Mouse (Mus musculus): ENCODE results near the gene Eci3. TPM values are rescaled to one million over a fixed set of nuclear protein-coding genes. Genes with fewer than 3 reads are reported as not detected.
A peak's percentile ranks its signal among the peaks of the same experiment; 100 is the strongest.
"Not testable (repeated sequence)": the region's sequence is repeated elsewhere in the genome, so short reads cannot be mapped to it uniquely, and the experiment has no call there.

The Eci3 gene
- polyA plus RNA-seq (2014; fragmentation: Nextera tagmentation; extraction: Ambion mirVana): 0.19 and 0.30 TPM in 2 replicates

DNA sequence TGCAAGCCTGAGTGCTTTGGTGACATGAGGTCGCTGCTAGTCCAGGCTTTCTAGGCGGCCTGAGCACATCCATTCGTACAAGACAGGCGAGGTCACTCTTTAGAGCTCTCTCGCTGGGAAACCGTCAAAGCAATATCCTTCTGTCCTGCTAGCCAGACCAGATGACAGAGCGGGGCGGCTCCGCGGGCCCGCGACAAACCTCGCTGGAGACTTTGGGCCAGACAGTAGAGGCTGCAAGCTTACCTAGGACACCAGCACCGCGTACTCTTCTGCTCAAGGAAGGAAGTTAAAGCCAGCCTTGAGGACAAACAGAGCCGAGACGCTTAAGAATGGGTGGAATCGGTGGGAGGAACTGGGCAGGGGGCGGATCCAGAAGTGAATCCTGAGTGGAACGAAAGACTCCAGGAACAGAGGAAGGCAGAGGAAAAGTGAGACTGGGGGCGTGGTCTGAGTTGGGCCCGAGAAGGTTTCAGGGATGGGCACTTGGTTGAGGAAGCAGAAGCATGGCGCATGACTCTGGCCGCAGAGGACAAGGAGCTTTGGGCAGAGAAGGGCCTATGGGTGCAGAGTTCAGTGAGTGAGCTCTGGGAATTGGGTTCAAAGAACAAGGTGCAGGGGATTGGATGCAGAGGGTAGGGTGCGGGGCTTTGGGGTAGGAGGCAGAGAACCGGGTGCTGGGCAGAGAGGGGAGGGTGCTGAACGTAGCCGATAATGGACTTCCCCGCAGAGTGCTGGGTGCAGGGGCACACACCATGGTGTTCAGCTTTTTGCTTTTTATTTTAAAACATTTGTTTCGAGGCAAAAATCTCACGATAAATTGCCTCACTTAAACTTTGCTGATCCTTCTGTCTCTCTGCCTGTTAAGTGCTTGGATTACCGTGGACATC lies at the start of gene Eci3:
Gene Eci3, minus strand, starts transcription at position 300 of the 887 bp plus-strand sequence.
- Histone ChIP-seq H3K9me3 (replicated peaks; ENCODE audit: control insufficient read depth, low read length) (no peaks in the 10 kb centered on the region), H3K36me3 (ENCODE audit: control insufficient read depth, insufficient read depth, low read length) (no peaks in the 10 kb centered on the region), H3K27ac (ENCODE audit: low read depth, low read length) (no peak within 1 kb of the TSS), H3K4me2 (ENCODE audit: low read length) (peak within 1 kb of the TSS; percentile 68), H3K4me3 (ENCODE audit: low read depth, low read length) (peak within 1 kb of the TSS; percentile 33), H3K27me3 (replicated peaks; ENCODE audit: control insufficient read depth, insufficient read depth, low read length) (peaks cover 10% of the 10 kb centered on the region; the same call in 1 of the 2 replicates), H3K9ac (ENCODE audit: low read length) (peak within 1 kb of the TSS; percentile 43), H3K4me1 (ENCODE audit: control insufficient read depth, insufficient read depth, low read length) (peaks cover 3% of the 10 kb centered on the region; the same call in 1 of the 2 replicates)
- ATAC-seq (peak; percentile 55; the same call in 1 of the 2 replicates), DNase-seq (ENCODE audit: low spot score) (peak; percentile 19)
- WGBS: 2% methylated on average over 32 of the region's 32 CpGs

DNA sequence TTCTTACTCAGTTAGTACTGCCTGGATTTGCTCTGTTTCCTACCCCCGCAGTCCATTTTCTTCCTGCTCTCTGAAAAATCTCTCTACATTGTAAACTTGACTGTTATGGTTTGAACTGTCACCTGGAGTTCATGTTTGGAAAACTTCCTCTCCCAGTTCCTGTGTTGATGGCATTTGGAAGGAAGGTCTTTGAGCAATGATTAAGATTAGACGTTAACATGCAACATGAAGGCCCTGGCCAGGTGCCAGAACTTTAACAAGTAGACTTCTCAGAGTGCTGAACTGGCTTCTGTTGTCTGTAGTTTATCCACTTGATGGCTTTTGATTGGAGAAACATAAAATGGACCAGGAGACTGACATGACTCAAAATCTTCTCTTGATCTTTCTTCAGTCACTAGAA lies 32.3 kb upstream of the Eci3 start:
- ATAC-seq (no peak), DNase-seq (ENCODE audit: low spot score) (peak; percentile 10)
- peaks cover 9% of the 10 kb centered on the region for H3K4me1 ChIP-seq (ENCODE audit: control insufficient read depth, insufficient read depth, low read length)
- H3K4me3 ChIP-seq (ENCODE audit: low read depth, low read length): no peak overlapping the region
- no peaks in the 10 kb centered on the region for H3K27me3 ChIP-seq (replicated peaks; ENCODE audit: control insufficient read depth, insufficient read depth, low read length)
- H3K36me3 ChIP-seq (ENCODE audit: control insufficient read depth, insufficient read depth, low read length): no peaks in the 10 kb centered on the region
- H3K9ac ChIP-seq (ENCODE audit: low read length): no peak overlapping the region
- H3K27ac ChIP-seq (ENCODE audit: low read depth, low read length): no peak overlapping the region
- no peak overlapping the region for H3K4me2 ChIP-seq (ENCODE audit: low read length)
- H3K9me3 ChIP-seq (replicated peaks; ENCODE audit: control insufficient read depth, low read length): no peaks in the 10 kb centered on the region
- WGBS: 66% methylated on average over 2 of the region's 2 CpGs

GRCm38 (mm10) chr13:34993983-34994811 lies 30.6 kb upstream of the Eci3 start:
- DNase-seq (ENCODE audit: low spot score): peak; percentile 98
- Histone ChIP-seq H3K4me1 (ENCODE audit: control insufficient read depth, insufficient read depth, low read length) (peaks cover 9% of the 10 kb centered on the region), H3K4me3 (ENCODE audit: low read depth, low read length) (peak overlapping the region; percentile 50), H3K27ac (ENCODE audit: low read depth, low read length) (peak overlapping the region; percentile 72; the same call in 1 of the 2 replicates), H3K9me3 (replicated peaks; ENCODE audit: control insufficient read depth, low read length) (no peaks in the 10 kb centered on the region), H3K9ac (ENCODE audit: low read length) (peak overlapping the region; percentile 74), H3K36me3 (ENCODE audit: control insufficient read depth, insufficient read depth, low read length) (peaks cover 4% of the 10 kb centered on the region), H3K4me2 (ENCODE audit: low read length) (peak overlapping the region; percentile 66), H3K27me3 (replicated peaks; ENCODE audit: control insufficient read depth, insufficient read depth, low read length) (no peaks in the 10 kb centered on the region)
- WGBS: under 1% methylated on average over 33 of the region's 33 CpGs
- peak; percentile 96 for ATAC-seq

DNA sequence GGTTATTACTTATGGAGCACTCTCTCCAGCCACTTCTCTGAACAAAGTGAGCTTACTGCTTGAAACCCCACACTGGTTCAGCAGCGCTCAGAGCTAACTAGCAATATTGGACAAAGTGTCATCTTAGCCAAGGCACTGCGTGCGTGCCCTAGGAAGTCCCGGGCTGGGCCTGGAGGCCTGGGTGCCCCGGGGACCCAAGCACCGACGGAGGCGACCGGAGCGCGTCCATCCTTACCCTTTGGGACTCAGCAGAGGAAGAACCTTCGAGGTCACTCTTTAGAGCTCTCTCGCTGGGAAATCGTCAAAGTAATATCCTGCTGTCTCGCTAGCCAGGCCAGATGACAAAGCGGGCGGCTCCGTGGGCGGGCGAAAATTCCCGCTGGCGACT lies 30.0 kb upstream of the Eci3 start:
- H3K9me3 ChIP-seq (replicated peaks; ENCODE audit: control insufficient read depth, low read length): no peaks in the 10 kb centered on the region
- peak overlapping the region; percentile 66 for H3K4me2 ChIP-seq (ENCODE audit: low read length)
- H3K27ac ChIP-seq (ENCODE audit: low read depth, low read length): peak overlapping the region; percentile 72; the same call in 1 of the 2 replicates
- H3K4me1 ChIP-seq (ENCODE audit: control insufficient read depth, insufficient read depth, low read length): peaks cover 9% of the 10 kb centered on the region
- under 1% methylated on average over 22 of the region's 22 CpGs for WGBS
- H3K9ac ChIP-seq (ENCODE audit: low read length): peak overlapping the region; percentile 74
- ATAC-seq (peak; percentile 56), DNase-seq (ENCODE audit: low spot score) (peak; percentile 35)
- peak overlapping the region; percentile 50 for H3K4me3 ChIP-seq (ENCODE audit: low read depth, low read length)
- H3K27me3 ChIP-seq (replicated peaks; ENCODE audit: control insufficient read depth, insufficient read depth, low read length): no peaks in the 10 kb centered on the region
- H3K36me3 ChIP-seq (ENCODE audit: control insufficient read depth, insufficient read depth, low read length): peaks cover 10% of the 10 kb centered on the region

GRCm38 (mm10) chr13:34993085-34993484 lies 29.5 kb upstream of the Eci3 start:
- Histone ChIP-seq H3K9ac (ENCODE audit: low read length) (peak overlapping the region; percentile 74; the same call in 1 of the 2 replicates), H3K4me3 (ENCODE audit: low read depth, low read length) (peak overlapping the region; percentile 50), H3K36me3 (ENCODE audit: control insufficient read depth, insufficient read depth, low read length) (peaks cover 15% of the 10 kb centered on the region), H3K4me1 (ENCODE audit: control insufficient read depth, insufficient read depth, low read length) (peaks cover 9% of the 10 kb centered on the region), H3K9me3 (replicated peaks; ENCODE audit: control insufficient read depth, low read length) (no peaks in the 10 kb centered on the region), H3K27ac (ENCODE audit: low read depth, low read length) (no peak overlapping the region), H3K4me2 (ENCODE audit: low read length) (peak overlapping the region; percentile 66), H3K27me3 (replicated peaks; ENCODE audit: control insufficient read depth, insufficient read depth, low read length) (no peaks in the 10 kb centered on the region)
- no peak for DNase-seq (ENCODE audit: low spot score)
- no peak for ATAC-seq
- WGBS: 56% methylated on average over 4 of the region's 4 CpGs

GRCm38 (mm10) chr13:34991581-34992273 lies 28.1 kb upstream of the Eci3 start:
- WGBS: 73% methylated on average over 4 of the region's 4 CpGs
- DNase-seq (ENCODE audit: low spot score): no peak
- no peak overlapping the region for H3K9ac ChIP-seq (ENCODE audit: low read length)

GRCm38 (mm10) chr13:34983479-34983878 lies 19.9 kb upstream of the Eci3 start:
- not testable (repeated sequence) for ATAC-seq; DNase-seq (ENCODE audit: low spot score); H3K27me3 ChIP-seq (replicated peaks; ENCODE audit: control insufficient read depth, insufficient read depth, low read length); H3K4me3 ChIP-seq (ENCODE audit: low read depth, low read length); H3K4me1 ChIP-seq (ENCODE audit: control insufficient read depth, insufficient read depth, low read length); H3K4me2 ChIP-seq (ENCODE audit: low read length); H3K9me3 ChIP-seq (replicated peaks; ENCODE audit: control insufficient read depth, low read length); H3K9ac ChIP-seq (ENCODE audit: low read length); H3K27ac ChIP-seq (ENCODE audit: low read depth, low read length)
- peaks cover 68% of the 10 kb centered on the region for H3K36me3 ChIP-seq (ENCODE audit: control insufficient read depth, insufficient read depth, low read length)
- 97% methylated on average over 1 of the region's 1 CpGs for WGBS

More at GRCm38 (mm10) chr13:34991581-34992273, 28.1 kb upstream of the Eci3 start:
- H3K4me1 ChIP-seq (ENCODE audit: control insufficient read depth, insufficient read depth, low read length): peaks cover 9% of the 10 kb centered on the region
- no peak overlapping the region for H3K4me2 ChIP-seq (ENCODE audit: low read length)
- no peaks in the 10 kb centered on the region for H3K9me3 ChIP-seq (replicated peaks; ENCODE audit: control insufficient read depth, low read length)
- H3K4me3 ChIP-seq (ENCODE audit: low read depth, low read length): no peak overlapping the region
- no peaks in the 10 kb centered on the region for H3K27me3 ChIP-seq (replicated peaks; ENCODE audit: control insufficient read depth, insufficient read depth, low read length)
- peaks cover 29% of the 10 kb centered on the region for H3K36me3 ChIP-seq (ENCODE audit: control insufficient read depth, insufficient read depth, low read length)
- ATAC-seq: no peak
- H3K27ac ChIP-seq (ENCODE audit: low read depth, low read length): no peak overlapping the region

GRCm38 (mm10) chr13:34978635-34979034 lies 15.0 kb upstream of the Eci3 start:
- WGBS: 78% methylated on average over 5 of the region's 5 CpGs
- not testable (repeated sequence) for ATAC-seq

More at GRCm38 (mm10) chr13:34978635-34979034, 15.0 kb upstream of the Eci3 start:
- not testable (repeated sequence) for H3K9ac ChIP-seq (ENCODE audit: low read length); H3K4me1 ChIP-seq (ENCODE audit: control insufficient read depth, insufficient read depth, low read length); H3K4me3 ChIP-seq (ENCODE audit: low read depth, low read length); H3K9me3 ChIP-seq (replicated peaks; ENCODE audit: control insufficient read depth, low read length); H3K4me2 ChIP-seq (ENCODE audit: low read length); H3K27ac ChIP-seq (ENCODE audit: low read depth, low read length); H3K27me3 ChIP-seq (replicated peaks; ENCODE audit: control insufficient read depth, insufficient read depth, low read length); DNase-seq (ENCODE audit: low spot score)
- peaks cover 52% of the 10 kb centered on the region for H3K36me3 ChIP-seq (ENCODE audit: control insufficient read depth, insufficient read depth, low read length)

Measured in forebrain, embryonic 14.5 days (tissue).